In genomic region chr4:130560576-130561310, GRCm38 (mm10) we compare ENCODE assay signal across 11 mouse cellular contexts. TPM values are rescaled to one million over a fixed set of nuclear protein-coding genes. Genes with fewer than 3 reads are reported as not detected.
DNase-seq lines count a peak whose midpoint lies in the region; ATAC-seq and TF ChIP-seq lines count a peak whose summit lies in the region.
"Had no signal": no experiment of that assay in that cellular context is flagged by ENCODE, and none has a peak within 500 bp of the region (broad histone marks: within the 10 kb centered on the region; RNA-seq: fewer than 3 reads in every experiment).

No protein-coding gene starts in this region.

- no peaks in the 10 kb centered on the region for H3K4me1 ChIP-seq in lung, embryonic 14.5 days (ENCODE audit: insufficient read depth)
- H3K4me1 ChIP-seq in lung, postnatal 0 days (ENCODE audit: insufficient read depth, low read depth, low read length), result no peaks in the 10 kb centered on the region
- H3K4me1 ChIP-seq in hindbrain, embryonic 13.5 days (replicated peaks), result peaks cover 96% of the 10 kb centered on the region
- H3K4me1 ChIP-seq in limb, embryonic 13.5 days, result peaks cover 17% of the 10 kb centered on the region
- H3K4me1 ChIP-seq in stomach, embryonic 16.5 days (ENCODE audit: control insufficient read depth, insufficient read depth, low read length), result no peaks in the 10 kb centered on the region
- H3K4me1 ChIP-seq: liver, embryonic 15.5 days had no signal

- WGBS in lung, embryonic 14.5 days, result 48% methylated on average over 11 of the region's 11 CpGs
- 53% methylated on average over 11 of the region's 11 CpGs for WGBS in lung, postnatal 0 days
- WGBS in hindbrain, embryonic 13.5 days, result 33% methylated on average over 11 of the region's 11 CpGs
- WGBS in limb, embryonic 13.5 days, result 40% methylated on average over 11 of the region's 11 CpGs
- WGBS in stomach, embryonic 16.5 days, result 41% methylated on average over 11 of the region's 11 CpGs

- no peak overlapping the region for H3K4me2 ChIP-seq in lung, embryonic 14.5 days
- no peak overlapping the region for H3K4me2 ChIP-seq in lung, postnatal 0 days (replicated peaks; ENCODE audit: low read depth, low read length)
- H3K4me2 ChIP-seq in hindbrain, embryonic 13.5 days, result no peak overlapping the region; the same call in 1 of the 2 replicates
- H3K4me2 ChIP-seq in limb, embryonic 13.5 days (replicated peaks), result no peak overlapping the region
- H3K4me2 ChIP-seq in stomach, embryonic 16.5 days (ENCODE audit: low read depth, low read length), result no peak overlapping the region
- H3K4me2 ChIP-seq: heart, embryonic 15.5 days; liver, embryonic 15.5 days had no signal

- TF ChIP-seq EP300 in lung, postnatal 0 days (IDR thresholded peaks at IDR 0.05), result no peak

- H3K4me3 ChIP-seq in lung, embryonic 14.5 days (ENCODE audit: low read depth, low read length), result no peak overlapping the region
- H3K4me3 ChIP-seq in lung, postnatal 0 days (ENCODE audit: low read depth, low read length), result no peak overlapping the region
- no peak overlapping the region for H3K4me3 ChIP-seq in hindbrain, embryonic 13.5 days
- H3K4me3 ChIP-seq in limb, embryonic 13.5 days, result no peak overlapping the region
- H3K4me3 ChIP-seq in stomach, embryonic 16.5 days (replicated peaks; ENCODE audit: low read length), result no peak overlapping the region
- H3K4me3 ChIP-seq: heart, embryonic 15.5 days; liver, embryonic 15.5 days had no signal

- no peak for ATAC-seq in lung, embryonic 14.5 days (ENCODE audit: insufficient read depth)
- ATAC-seq in lung, postnatal 0 days, result no peak
- ATAC-seq in hindbrain, embryonic 13.5 days (ENCODE audit: low FRiP score), result peak; percentile 18; the same call in 1 of the 2 replicates
- ATAC-seq in limb, embryonic 13.5 days (ENCODE audit: low FRiP score, low read depth), result no peak
- ATAC-seq in stomach, embryonic 16.5 days (ENCODE audit: insufficient read depth, low FRiP score), result peak; percentile 53; the same call in 1 of the 2 replicates

- DNase-seq in lung, embryonic 14.5 days, result peak; percentile 7
- no peak for DNase-seq in lung, postnatal 0 days (ENCODE audit: low spot score)
- DNase-seq in adrenal gland, postnatal 36 days, result no peak
- no peak for DNase-seq in adrenal gland, postnatal 10 days
- no peak for DNase-seq in spleen, postnatal 4 days (ENCODE audit: low spot score in 2 of 2)
- DNase-seq: right cerebral cortex, postnatal 4 days had no signal

- TF ChIP-seq CTCF in lung, embryonic 14.5 days (IDR thresholded peaks at IDR 0.05; ENCODE audit: low read depth), result no peak
- TF ChIP-seq CTCF in lung, postnatal 0 days (IDR thresholded peaks at IDR 0.05), result no peak

- no peaks in the 10 kb centered on the region for H3K9me3 ChIP-seq in lung, embryonic 14.5 days (ENCODE audit: low read depth, low read length)
- H3K9me3 ChIP-seq in lung, postnatal 0 days (ENCODE audit: low read length), result no peaks in the 10 kb centered on the region
- H3K9me3 ChIP-seq in hindbrain, embryonic 13.5 days, result no peaks in the 10 kb centered on the region
- no peaks in the 10 kb centered on the region for H3K9me3 ChIP-seq in limb, embryonic 13.5 days
- no peaks in the 10 kb centered on the region for H3K9me3 ChIP-seq in stomach, embryonic 16.5 days (replicated peaks; ENCODE audit: control insufficient read depth, low read length)
- H3K9me3 ChIP-seq: heart, embryonic 15.5 days; liver, embryonic 15.5 days had no signal

- H3K27me3 ChIP-seq in lung, embryonic 14.5 days (ENCODE audit: insufficient read depth, low read length), result no peaks in the 10 kb centered on the region
- no peaks in the 10 kb centered on the region for H3K27me3 ChIP-seq in lung, postnatal 0 days (replicated peaks; ENCODE audit: insufficient read depth, low read length)
- 0 out of 2 replicates have a peak, but pooled peaks cover 8% of the 10 kb centered on the region for H3K27me3 ChIP-seq in hindbrain, embryonic 13.5 days
- H3K27me3 ChIP-seq in limb, embryonic 13.5 days, result no peaks in the 10 kb centered on the region
- H3K27me3 ChIP-seq in stomach, embryonic 16.5 days (ENCODE audit: control insufficient read depth, insufficient read depth, low read length), result no peaks in the 10 kb centered on the region
- H3K27me3 ChIP-seq: heart, embryonic 15.5 days had no signal

- no peak overlapping the region for H3K27ac ChIP-seq in lung, embryonic 14.5 days (ENCODE audit: low read depth)
- no peak overlapping the region for H3K27ac ChIP-seq in lung, postnatal 0 days (ENCODE audit: low read length)
- H3K27ac ChIP-seq in hindbrain, embryonic 13.5 days, result peak overlapping the region; percentile 80
- 0 out of 2 replicates have a peak overlapping the region, but pooled peaks have one; percentile 10 for H3K27ac ChIP-seq in limb, embryonic 13.5 days
- no peak overlapping the region for H3K27ac ChIP-seq in stomach, embryonic 16.5 days (ENCODE audit: low read length)
- H3K27ac ChIP-seq: heart, embryonic 15.5 days; liver, embryonic 15.5 days had no signal

- no peaks in the 10 kb centered on the region for H3K36me3 ChIP-seq in lung, embryonic 14.5 days (ENCODE audit: insufficient read depth)
- H3K36me3 ChIP-seq in lung, postnatal 0 days (ENCODE audit: insufficient read depth, low read length), result no peaks in the 10 kb centered on the region
- peaks cover 8% of the 10 kb centered on the region for H3K36me3 ChIP-seq in hindbrain, embryonic 13.5 days
- H3K36me3 ChIP-seq in limb, embryonic 13.5 days, result peaks cover 4% of the 10 kb centered on the region
- no peaks in the 10 kb centered on the region for H3K36me3 ChIP-seq in stomach, embryonic 16.5 days (ENCODE audit: control insufficient read depth, insufficient read depth, low read length)
- H3K36me3 ChIP-seq: heart, embryonic 15.5 days; liver, embryonic 15.5 days had no signal

- H3K9ac ChIP-seq in lung, embryonic 14.5 days, result 0 out of 2 replicates have a peak overlapping the region, but pooled peaks have one; percentile 6
- H3K9ac ChIP-seq in lung, postnatal 0 days (replicated peaks; ENCODE audit: low read depth), result no peak overlapping the region
- 0 out of 2 replicates have a peak overlapping the region, but pooled peaks have one; percentile 16 for H3K9ac ChIP-seq in hindbrain, embryonic 13.5 days
- H3K9ac ChIP-seq in limb, embryonic 13.5 days, result no peak overlapping the region; the same call in 1 of the 2 replicates
- no peak overlapping the region for H3K9ac ChIP-seq in stomach, embryonic 16.5 days (ENCODE audit: low read length)
- H3K9ac ChIP-seq: heart, embryonic 15.5 days; liver, embryonic 15.5 days had no signal

RNA-seq across cellular contexts. Expression of gene Nkain1, which starts 13.2 kb away (rescaled TPM):
- polyA plus RNA-seq in lung, embryonic 14.5 days (2014; fragmentation: Nextera tagmentation; extraction: Ambion mirVana), result 2.9 and 3.3 TPM in 2 replicates
- polyA plus RNA-seq in lung, postnatal 0 days (2015; fragmentation: Nextera tagmentation; extraction: Ambion mirVana), result 0.13 and 0.33 TPM in 2 replicates
- polyA plus RNA-seq in hindbrain, embryonic 13.5 days (2015; fragmentation: Nextera tagmentation; extraction: Ambion mirVana), result 9.5 and 10.2 TPM in 2 replicates
- 2.6 and 3.0 TPM in 2 replicates for polyA plus RNA-seq in limb, embryonic 13.5 days (2015; fragmentation: Nextera tagmentation; extraction: Ambion mirVana)
- polyA plus RNA-seq in stomach, embryonic 16.5 days (2015; fragmentation: Nextera tagmentation; extraction: Ambion mirVana), result 0.31 TPM in 1 of 2 replicates, not detected in the other
- 1 to 10 TPM; 7.0 to 9.9 TPM for total RNA-seq in adrenal gland, postnatal 36 days (2021)
- total RNA-seq in adrenal gland, postnatal 10 days (2021), result 1 to 10 TPM; 5.8 to 6.0 TPM
- polyA plus RNA-seq: liver, embryonic 15.5 days had no signal

Comparison
In these comparisons a context has a peak if more than half of its experiments do, and no peak if none do; other contexts are left out.
1. H3K9ac ChIP-seq: peak in lung, embryonic 14.5 days (single experiment) and hindbrain, embryonic 13.5 days (single experiment); none in lung, postnatal 0 days (single experiment), limb, embryonic 13.5 days (single experiment) and stomach, embryonic 16.5 days (single experiment).
2. ATAC-seq: peak in hindbrain, embryonic 13.5 days (single experiment) and stomach, embryonic 16.5 days (single experiment); none in lung, embryonic 14.5 days (single experiment), lung, postnatal 0 days (single experiment) and limb, embryonic 13.5 days (single experiment).
3. H3K27ac ChIP-seq: peak in hindbrain, embryonic 13.5 days (single experiment) and limb, embryonic 13.5 days (single experiment); none in lung, embryonic 14.5 days (single experiment), lung, postnatal 0 days (single experiment) and stomach, embryonic 16.5 days (single experiment).